Mouse (Mus musculus) ES-Bruce4 (cell line): ENCODE measurements around the gene Ptprr.

Experiments used
- CTCF ChIP-seq: IDR thresholded peaks from one replicate; pipeline ENCODE4 v1.8.1; 2011; ENCODE audit warnings: low read depth, low read length
- POLR2A ChIP-seq: IDR thresholded peaks from one replicate; pipeline ENCODE4 v1.8.1; 2011; ENCODE audit warnings: low read length; ENCODE audit not compliant: insufficient read depth

DNA sequence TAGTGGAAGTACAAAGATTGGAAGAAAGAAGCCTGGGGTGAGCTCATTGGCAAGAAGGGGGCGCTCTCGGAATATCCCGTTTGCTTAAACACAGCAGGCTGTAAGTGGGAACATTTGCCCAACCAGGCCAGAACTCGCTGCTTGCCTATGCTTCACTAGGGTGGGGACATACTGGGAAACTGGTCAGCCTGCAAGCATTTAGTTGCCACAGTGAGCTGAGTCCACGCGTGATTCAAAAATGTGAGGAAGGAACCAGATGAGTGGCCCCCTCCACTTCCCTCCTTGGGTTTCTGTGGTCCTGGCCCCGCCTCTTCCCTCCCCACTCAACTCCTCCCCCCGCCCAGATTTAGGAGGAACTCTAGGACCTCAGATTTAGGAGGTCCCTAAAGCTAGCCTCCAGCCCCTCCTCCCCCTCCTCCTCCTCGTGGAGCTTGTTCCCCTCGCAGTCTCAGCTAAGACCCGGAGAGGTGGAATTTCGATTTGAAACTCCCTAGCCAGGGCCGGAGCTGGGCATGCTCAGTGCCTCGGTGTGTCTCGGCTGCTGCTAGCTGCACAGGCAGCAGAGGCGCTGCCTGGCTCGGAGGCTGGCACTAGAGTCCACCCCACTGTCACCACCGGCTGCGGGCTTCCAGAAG lies at the start of gene Ptprr:
- TF ChIP-seq CTCF, result peak; percentile 22
- TF ChIP-seq POLR2A, result no peak
